Mouse (Mus musculus) intestine, postnatal 0 days (tissue): ENCODE results near the gene Slc6a11. TPM values are rescaled to one million over a fixed set of nuclear protein-coding genes. Genes with fewer than 3 reads are reported as not detected.

Source experiments
- ATAC-seq: fragments of 200-750 bp; cut with Nextera tagmentation; 2 replicates; pipeline ENCODE4 v1.8.0; 2017; ENCODE audit warnings: mild to moderate bottlenecking, moderate TSS enrichment, moderate library complexity
- H3K27ac ChIP-seq: fragments of 300-500 bp; sonication (generic); 2 replicates; pipeline ENCODE4 v1.5.1; 2014; ENCODE audit warnings: mild to moderate bottlenecking, low read depth, low read length, moderate library complexity
- H3K27me3 ChIP-seq: fragments of 300-500 bp; sonication (generic); replicated peaks from 2 replicates; pipeline ENCODE4 v1.6.1; 2014; ENCODE audit warnings: low read length, mixed read lengths; ENCODE audit not compliant: control insufficient read depth, insufficient read depth
- H3K36me3 ChIP-seq: fragments of 300-500 bp; sonication (generic); 2 replicates; pipeline ENCODE4 v1.6.1; 2014; ENCODE audit warnings: mild to moderate bottlenecking, moderate library complexity; ENCODE audit not compliant: control insufficient read depth, insufficient read depth
- H3K4me1 ChIP-seq: fragments of 300-500 bp; sonication (generic); replicated peaks from 2 replicates; pipeline ENCODE4 v1.6.1; 2014; ENCODE audit warnings: antibody characterized with exemption, low read length, mixed read lengths; ENCODE audit not compliant: control insufficient read depth, insufficient read depth
- H3K4me2 ChIP-seq: fragments of 300-500 bp; sonication (generic); replicated peaks from 2 replicates; pipeline ENCODE4 v1.6.1; 2014; ENCODE audit warnings: low read depth, mild to moderate bottlenecking, moderate library complexity
- H3K4me3 ChIP-seq: fragments of 300-500 bp; sonication (generic); 2 replicates; pipeline ENCODE4 v1.5.1; 2014; ENCODE audit warnings: low read depth, low read length
- H3K9ac ChIP-seq: fragments of 300-500 bp; sonication (generic); 2 replicates; pipeline ENCODE4 v1.6.1; 2014; ENCODE audit warnings: mild to moderate bottlenecking, low read depth, low read length
- H3K9me3 ChIP-seq: fragments of 300-500 bp; sonication (generic); 2 replicates; pipeline ENCODE4 v1.6.1; 2016; ENCODE audit warnings: mixed run types; ENCODE audit not compliant: control insufficient read depth
- CTCF ChIP-seq: sonication (generic); IDR thresholded peaks from 2 replicates; pipeline ENCODE4 v1.5.1; 2016; ENCODE audit warnings: low read depth, mild to moderate bottlenecking, control low read depth, antibody characterized with exemption, moderate library complexity
- WGBS: fragments of 180-500 bp; shearing (Covaris S2); extraction: QIAGEN DNeasy Blood & Tissue Kit; methylation state at CpG from one replicate; pipeline ENCODE4 v1.1.7; 2014; 5-methylcytosine and 5-hydroxymethylcytosine counted together
- polyA plus RNA-seq: library from polyadenylated mRNA; unstranded; fragments of >200 nt; fragmentation: Nextera tagmentation; extraction: Ambion mirVana; gene quantifications from 2 replicates; pipeline ENCODE4 v1.2.1, GENCODE M21; 2015

Gene Slc6a11
- polyA plus RNA-seq, 1 experiment from 2014 or later = not detected

- Histone ChIP-seq H3K4me2 (no peak overlapping the region), H3K36me3 (no peaks in the 10 kb centered on the region), H3K27me3 (no peaks in the 10 kb centered on the region), H3K9me3 (no peaks in the 10 kb centered on the region), H3K4me3 (no peak overlapping the region), H3K27ac (no peak overlapping the region), H3K9ac (no peak overlapping the region), H3K4me1 (no peaks in the 10 kb centered on the region)
- WGBS = 85% methylated on average over 11 of the region's 11 CpGs
- ATAC-seq = no peak
- TF ChIP-seq CTCF = no peak
These were observed 11.4 kb downstream of the Slc6a11 start for GRCm38 (mm10) chr6:114142480-114142879.

- 41% methylated on average over 2 of the region's 2 CpGs for WGBS
- H3K4me3 ChIP-seq = no peak overlapping the region
- H3K27me3 ChIP-seq = no peaks in the 10 kb centered on the region
- H3K27ac ChIP-seq = no peak overlapping the region
- no peaks in the 10 kb centered on the region for H3K4me1 ChIP-seq
- no peaks in the 10 kb centered on the region for H3K36me3 ChIP-seq
- no peak for TF ChIP-seq CTCF
- ATAC-seq = no peak
- no peak overlapping the region for H3K4me2 ChIP-seq
- H3K9ac ChIP-seq = no peak overlapping the region
- no peaks in the 10 kb centered on the region for H3K9me3 ChIP-seq
These were observed 12.5 kb downstream of the Slc6a11 start for GRCm38 (mm10) chr6:114143544-114143943.

GRCm38 (mm10) chr6:114144447-114145105 is 13.5 kb downstream of the Slc6a11 start:
- TF ChIP-seq CTCF = no peak
- Histone ChIP-seq H3K27ac (no peak overlapping the region), H3K27me3 (no peaks in the 10 kb centered on the region), H3K36me3 (no peaks in the 10 kb centered on the region), H3K9ac (no peak overlapping the region), H3K4me3 (no peak overlapping the region), H3K4me2 (no peak overlapping the region), H3K9me3 (no peaks in the 10 kb centered on the region), H3K4me1 (no peaks in the 10 kb centered on the region)
- ATAC-seq = no peak
- WGBS = 79% methylated on average over 6 of the region's 6 CpGs

GRCm38 (mm10) chr6:114145650-114146329 is 14.7 kb downstream of the Slc6a11 start:
- Histone ChIP-seq H3K27me3 (no peaks in the 10 kb centered on the region), H3K9me3 (no peaks in the 10 kb centered on the region), H3K4me2 (no peak overlapping the region), H3K36me3 (no peaks in the 10 kb centered on the region), H3K9ac (no peak overlapping the region), H3K4me3 (no peak overlapping the region), H3K4me1 (no peaks in the 10 kb centered on the region), H3K27ac (no peak overlapping the region)
- WGBS = 73% methylated on average over 6 of the region's 6 CpGs
- ATAC-seq = no peak
- TF ChIP-seq CTCF = no peak

GRCm38 (mm10) chr6:114155720-114156119 is 24.7 kb downstream of the Slc6a11 start:
- 84% methylated on average over 10 of the region's 10 CpGs for WGBS
- ATAC-seq = no peak
- no peak for TF ChIP-seq CTCF

GRCm38 (mm10) chr6:114158811-114159210 is 27.8 kb downstream of the Slc6a11 start:
- Histone ChIP-seq H3K27ac (no peak overlapping the region), H3K4me3 (no peak overlapping the region), H3K27me3 (no peaks in the 10 kb centered on the region), H3K4me1 (no peaks in the 10 kb centered on the region), H3K4me2 (no peak overlapping the region), H3K9me3 (no peaks in the 10 kb centered on the region), H3K36me3 (no peaks in the 10 kb centered on the region), H3K9ac (no peak overlapping the region)
- ATAC-seq = no peak
- TF ChIP-seq CTCF = no peak
- 86% methylated on average over 7 of the region's 7 CpGs for WGBS

More at GRCm38 (mm10) chr6:114155720-114156119, 24.7 kb downstream of the Slc6a11 start:
- Histone ChIP-seq H3K27ac (no peak overlapping the region), H3K4me2 (no peak overlapping the region), H3K36me3 (no peaks in the 10 kb centered on the region), H3K4me3 (no peak overlapping the region), H3K27me3 (no peaks in the 10 kb centered on the region), H3K9me3 (no peaks in the 10 kb centered on the region), H3K9ac (no peak overlapping the region), H3K4me1 (no peaks in the 10 kb centered on the region)
